Mouse (Mus musculus): Measurements from ENCODE around the gene Ifrd1. TPM values are rescaled to one million over a fixed set of nuclear protein-coding genes. Genes with fewer than 3 reads are reported as not detected.
A peak's percentile ranks its signal among the peaks of the same experiment; 100 is the strongest.

Gene Ifrd1
- polyA plus RNA-seq, 1 experiment: 107 TPM

- Histone ChIP-seq H3K9me3 (replicated peaks; ENCODE audit: control insufficient read depth, insufficient read depth, low read length, poor library complexity, severe bottlenecking) (no peaks in the 10 kb centered on the region), H3K9ac (ENCODE audit: low read depth, poor library complexity, severe bottlenecking) (peak overlapping the region; percentile 89), H3K4me1 (ENCODE audit: control insufficient read depth, insufficient read depth, low read length) (peaks cover 2% of the 10 kb centered on the region), H3K27ac (ENCODE audit: insufficient read depth, low read length) (peak overlapping the region; percentile 34; the same call in 1 of the 2 replicates), H3K36me3 (ENCODE audit: control insufficient read depth, insufficient read depth, low read length, poor library complexity, severe bottlenecking) (peaks cover 16% of the 10 kb centered on the region), H3K27me3 (ENCODE audit: control insufficient read depth, insufficient read depth, low read length, poor library complexity, severe bottlenecking) (no peaks in the 10 kb centered on the region), H3K4me3 (ENCODE audit: low read depth, low read length) (peak overlapping the region; percentile 83)
- peak; percentile 13 for TF ChIP-seq POLR2A (IDR thresholded peaks at IDR 0.05; ENCODE audit: insufficient read depth, low read length)
- no peak for TF ChIP-seq EP300 (IDR thresholded peaks at IDR 0.05; ENCODE audit: insufficient read depth, low read depth, low read length)
- no peak for TF ChIP-seq CTCF (IDR thresholded peaks at IDR 0.05; ENCODE audit: low read depth, low read length)
These were observed 25.8 kb downstream of the Ifrd1 start for GRCm38 (mm10) chr12:40222251-40223081.

- Histone ChIP-seq H3K4me1 (ENCODE audit: control insufficient read depth, insufficient read depth, low read length) (peaks cover 2% of the 10 kb centered on the region), H3K36me3 (ENCODE audit: control insufficient read depth, insufficient read depth, low read length, poor library complexity, severe bottlenecking) (peaks cover 22% of the 10 kb centered on the region), H3K27me3 (ENCODE audit: control insufficient read depth, insufficient read depth, low read length, poor library complexity, severe bottlenecking) (no peaks in the 10 kb centered on the region), H3K9ac (ENCODE audit: low read depth, poor library complexity, severe bottlenecking) (peak overlapping the region; percentile 89), H3K4me3 (ENCODE audit: low read depth, low read length) (no peak overlapping the region), H3K27ac (ENCODE audit: insufficient read depth, low read length) (no peak overlapping the region), H3K9me3 (replicated peaks; ENCODE audit: control insufficient read depth, insufficient read depth, low read length, poor library complexity, severe bottlenecking) (no peaks in the 10 kb centered on the region)
- TF ChIP-seq EP300 (IDR thresholded peaks at IDR 0.05; ENCODE audit: insufficient read depth, low read depth, low read length): no peak
- TF ChIP-seq POLR2A (IDR thresholded peaks at IDR 0.05; ENCODE audit: insufficient read depth, low read length): no peak
- no peak for TF ChIP-seq CTCF (IDR thresholded peaks at IDR 0.05; ENCODE audit: low read depth, low read length)
These were observed 26.7 kb downstream of the Ifrd1 start for GRCm38 (mm10) chr12:40221611-40222010.

GRCm38 (mm10) chr12:40220896-40221295, 27.4 kb downstream of the Ifrd1 start:
- no peaks in the 10 kb centered on the region for H3K27me3 ChIP-seq (ENCODE audit: control insufficient read depth, insufficient read depth, low read length, poor library complexity, severe bottlenecking)
- TF ChIP-seq POLR2A (IDR thresholded peaks at IDR 0.05; ENCODE audit: insufficient read depth, low read length) (no peak), CTCF (IDR thresholded peaks at IDR 0.05; ENCODE audit: low read depth, low read length) (no peak), EP300 (IDR thresholded peaks at IDR 0.05; ENCODE audit: insufficient read depth, low read depth, low read length) (no peak)
- peaks cover 2% of the 10 kb centered on the region for H3K4me1 ChIP-seq (ENCODE audit: control insufficient read depth, insufficient read depth, low read length)
- H3K9me3 ChIP-seq (replicated peaks; ENCODE audit: control insufficient read depth, insufficient read depth, low read length, poor library complexity, severe bottlenecking): no peaks in the 10 kb centered on the region
- H3K9ac ChIP-seq (ENCODE audit: low read depth, poor library complexity, severe bottlenecking): no peak overlapping the region
- peaks cover 29% of the 10 kb centered on the region for H3K36me3 ChIP-seq (ENCODE audit: control insufficient read depth, insufficient read depth, low read length, poor library complexity, severe bottlenecking)
- H3K4me3 ChIP-seq (ENCODE audit: low read depth, low read length): no peak overlapping the region
- no peak overlapping the region for H3K27ac ChIP-seq (ENCODE audit: insufficient read depth, low read length)

- Histone ChIP-seq H3K9ac (ENCODE audit: low read depth, poor library complexity, severe bottlenecking) (no peak overlapping the region), H3K4me3 (ENCODE audit: low read depth, low read length) (no peak overlapping the region), H3K4me1 (ENCODE audit: control insufficient read depth, insufficient read depth, low read length) (peaks cover 2% of the 10 kb centered on the region), H3K36me3 (ENCODE audit: control insufficient read depth, insufficient read depth, low read length, poor library complexity, severe bottlenecking) (peaks cover 37% of the 10 kb centered on the region), H3K27me3 (ENCODE audit: control insufficient read depth, insufficient read depth, low read length, poor library complexity, severe bottlenecking) (no peaks in the 10 kb centered on the region), H3K27ac (ENCODE audit: insufficient read depth, low read length) (no peak overlapping the region), H3K9me3 (replicated peaks; ENCODE audit: control insufficient read depth, insufficient read depth, low read length, poor library complexity, severe bottlenecking) (no peaks in the 10 kb centered on the region)
- no peak for TF ChIP-seq CTCF (IDR thresholded peaks at IDR 0.05; ENCODE audit: low read depth, low read length)
These were observed 28.2 kb downstream of the Ifrd1 start for GRCm38 (mm10) chr12:40220001-40220570.

- Histone ChIP-seq H3K27me3 (ENCODE audit: control insufficient read depth, insufficient read depth, low read length, poor library complexity, severe bottlenecking) (no peaks in the 10 kb centered on the region), H3K36me3 (ENCODE audit: control insufficient read depth, insufficient read depth, low read length, poor library complexity, severe bottlenecking) (peaks cover 53% of the 10 kb centered on the region), H3K9me3 (replicated peaks; ENCODE audit: control insufficient read depth, insufficient read depth, low read length, poor library complexity, severe bottlenecking) (peaks cover 12% of the 10 kb centered on the region), H3K9ac (ENCODE audit: low read depth, poor library complexity, severe bottlenecking) (no peak overlapping the region), H3K27ac (ENCODE audit: insufficient read depth, low read length) (no peak overlapping the region), H3K4me3 (ENCODE audit: low read depth, low read length) (no peak overlapping the region), H3K4me1 (ENCODE audit: control insufficient read depth, insufficient read depth, low read length) (peaks cover 2% of the 10 kb centered on the region)
- TF ChIP-seq CTCF (IDR thresholded peaks at IDR 0.05; ENCODE audit: low read depth, low read length) (no peak), POLR2A (IDR thresholded peaks at IDR 0.05; ENCODE audit: insufficient read depth, low read length) (no peak), EP300 (IDR thresholded peaks at IDR 0.05; ENCODE audit: insufficient read depth, low read depth, low read length) (no peak)
These were observed 29.8 kb downstream of the Ifrd1 start for GRCm38 (mm10) chr12:40218430-40218945.

GRCm38 (mm10) chr12:40217776-40218175, 30.5 kb downstream of the Ifrd1 start:
- TF ChIP-seq POLR2A (IDR thresholded peaks at IDR 0.05; ENCODE audit: insufficient read depth, low read length) (no peak), CTCF (IDR thresholded peaks at IDR 0.05; ENCODE audit: low read depth, low read length) (no peak), EP300 (IDR thresholded peaks at IDR 0.05; ENCODE audit: insufficient read depth, low read depth, low read length) (no peak)
- Histone ChIP-seq H3K27me3 (ENCODE audit: control insufficient read depth, insufficient read depth, low read length, poor library complexity, severe bottlenecking) (no peaks in the 10 kb centered on the region), H3K4me3 (ENCODE audit: low read depth, low read length) (no peak overlapping the region), H3K27ac (ENCODE audit: insufficient read depth, low read length) (no peak overlapping the region), H3K4me1 (ENCODE audit: control insufficient read depth, insufficient read depth, low read length) (peaks cover 2% of the 10 kb centered on the region), H3K9me3 (replicated peaks; ENCODE audit: control insufficient read depth, insufficient read depth, low read length, poor library complexity, severe bottlenecking) (peaks cover 19% of the 10 kb centered on the region), H3K9ac (ENCODE audit: low read depth, poor library complexity, severe bottlenecking) (no peak overlapping the region), H3K36me3 (ENCODE audit: control insufficient read depth, insufficient read depth, low read length, poor library complexity, severe bottlenecking) (peaks cover 60% of the 10 kb centered on the region)
